Mouse (Mus musculus): ENCODE results near the gene Atl1. TPM values are rescaled to one million over a fixed set of nuclear protein-coding genes. Genes with fewer than 3 reads are reported as not detected.

Gene Atl1
- polyA plus RNA-seq, 1 experiment: 10.2 TPM

GRCm38 (mm10) chr12:69973666-69974065, 81.3 kb downstream of the Atl1 start:
- Histone ChIP-seq H3K4me3 (ENCODE audit: low read depth, low read length) (no peak overlapping the region), H3K36me3 (ENCODE audit: control insufficient read depth, insufficient read depth, low read length, poor library complexity, severe bottlenecking) (peaks cover 14% of the 10 kb centered on the region), H3K27me3 (ENCODE audit: control insufficient read depth, insufficient read depth, low read length, poor library complexity, severe bottlenecking) (no peaks in the 10 kb centered on the region), H3K9me3 (replicated peaks; ENCODE audit: control insufficient read depth, insufficient read depth, low read length, poor library complexity, severe bottlenecking) (no peaks in the 10 kb centered on the region), H3K9ac (ENCODE audit: low read depth, poor library complexity, severe bottlenecking) (no peak overlapping the region), H3K27ac (ENCODE audit: insufficient read depth, low read length) (no peak overlapping the region), H3K4me1 (ENCODE audit: control insufficient read depth, insufficient read depth, low read length) (peaks cover 2% of the 10 kb centered on the region)
- TF ChIP-seq POLR2A (IDR thresholded peaks at IDR 0.05; ENCODE audit: insufficient read depth, low read length) (no peak), CTCF (IDR thresholded peaks at IDR 0.05; ENCODE audit: low read depth, low read length) (no peak), EP300 (IDR thresholded peaks at IDR 0.05; ENCODE audit: insufficient read depth, low read depth, low read length) (no peak)

- Histone ChIP-seq H3K36me3 (ENCODE audit: control insufficient read depth, insufficient read depth, low read length, poor library complexity, severe bottlenecking) (peaks cover 10% of the 10 kb centered on the region), H3K4me3 (ENCODE audit: low read depth, low read length) (no peak overlapping the region), H3K27ac (ENCODE audit: insufficient read depth, low read length) (no peak overlapping the region), H3K9ac (ENCODE audit: low read depth, poor library complexity, severe bottlenecking) (no peak overlapping the region), H3K4me1 (ENCODE audit: control insufficient read depth, insufficient read depth, low read length) (peaks cover 2% of the 10 kb centered on the region), H3K27me3 (ENCODE audit: control insufficient read depth, insufficient read depth, low read length, poor library complexity, severe bottlenecking) (no peaks in the 10 kb centered on the region), H3K9me3 (replicated peaks; ENCODE audit: control insufficient read depth, insufficient read depth, low read length, poor library complexity, severe bottlenecking) (no peaks in the 10 kb centered on the region)
- no peak for TF ChIP-seq POLR2A (IDR thresholded peaks at IDR 0.05; ENCODE audit: insufficient read depth, low read length)
- TF ChIP-seq CTCF (IDR thresholded peaks at IDR 0.05; ENCODE audit: low read depth, low read length): no peak
- TF ChIP-seq EP300 (IDR thresholded peaks at IDR 0.05; ENCODE audit: insufficient read depth, low read depth, low read length): no peak
These were observed 84.3 kb downstream of the Atl1 start for GRCm38 (mm10) chr12:69976688-69977087.

GRCm38 (mm10) chr12:69977376-69977998, 85.1 kb downstream of the Atl1 start:
- H3K9me3 ChIP-seq (replicated peaks; ENCODE audit: control insufficient read depth, insufficient read depth, low read length, poor library complexity, severe bottlenecking): no peaks in the 10 kb centered on the region
- H3K27ac ChIP-seq (ENCODE audit: insufficient read depth, low read length): no peak overlapping the region
- no peaks in the 10 kb centered on the region for H3K4me1 ChIP-seq (ENCODE audit: control insufficient read depth, insufficient read depth, low read length)
- no peak overlapping the region for H3K4me3 ChIP-seq (ENCODE audit: low read depth, low read length)
- H3K27me3 ChIP-seq (ENCODE audit: control insufficient read depth, insufficient read depth, low read length, poor library complexity, severe bottlenecking): no peaks in the 10 kb centered on the region
- H3K36me3 ChIP-seq (ENCODE audit: control insufficient read depth, insufficient read depth, low read length, poor library complexity, severe bottlenecking): peaks cover 15% of the 10 kb centered on the region
- no peak overlapping the region for H3K9ac ChIP-seq (ENCODE audit: low read depth, poor library complexity, severe bottlenecking)
- TF ChIP-seq CTCF (IDR thresholded peaks at IDR 0.05; ENCODE audit: low read depth, low read length): no peak
- TF ChIP-seq POLR2A (IDR thresholded peaks at IDR 0.05; ENCODE audit: insufficient read depth, low read length): no peak
- TF ChIP-seq EP300 (IDR thresholded peaks at IDR 0.05; ENCODE audit: insufficient read depth, low read depth, low read length): no peak

GRCm38 (mm10) chr12:69982874-69983273, 90.5 kb downstream of the Atl1 start:
- H3K9me3 ChIP-seq (replicated peaks; ENCODE audit: control insufficient read depth, insufficient read depth, low read length, poor library complexity, severe bottlenecking): no peaks in the 10 kb centered on the region
- H3K9ac ChIP-seq (ENCODE audit: low read depth, poor library complexity, severe bottlenecking): no peak overlapping the region
- H3K27me3 ChIP-seq (ENCODE audit: control insufficient read depth, insufficient read depth, low read length, poor library complexity, severe bottlenecking): no peaks in the 10 kb centered on the region
- H3K36me3 ChIP-seq (ENCODE audit: control insufficient read depth, insufficient read depth, low read length, poor library complexity, severe bottlenecking): peaks cover 28% of the 10 kb centered on the region
- no peak overlapping the region for H3K27ac ChIP-seq (ENCODE audit: insufficient read depth, low read length)
- H3K4me3 ChIP-seq (ENCODE audit: low read depth, low read length): no peak overlapping the region
- TF ChIP-seq EP300 (IDR thresholded peaks at IDR 0.05; ENCODE audit: insufficient read depth, low read depth, low read length) (no peak), CTCF (IDR thresholded peaks at IDR 0.05; ENCODE audit: low read depth, low read length) (peak; percentile 26), POLR2A (IDR thresholded peaks at IDR 0.05; ENCODE audit: insufficient read depth, low read length) (no peak)
- no peaks in the 10 kb centered on the region for H3K4me1 ChIP-seq (ENCODE audit: control insufficient read depth, insufficient read depth, low read length)

GRCm38 (mm10) chr12:69985546-69985945, 93.1 kb downstream of the Atl1 start:
- H3K9me3 ChIP-seq (replicated peaks; ENCODE audit: control insufficient read depth, insufficient read depth, low read length, poor library complexity, severe bottlenecking): no peaks in the 10 kb centered on the region
- H3K36me3 ChIP-seq (ENCODE audit: control insufficient read depth, insufficient read depth, low read length, poor library complexity, severe bottlenecking): peaks cover 27% of the 10 kb centered on the region
- H3K27ac ChIP-seq (ENCODE audit: insufficient read depth, low read length): no peak overlapping the region
- TF ChIP-seq CTCF (IDR thresholded peaks at IDR 0.05; ENCODE audit: low read depth, low read length) (no peak), EP300 (IDR thresholded peaks at IDR 0.05; ENCODE audit: insufficient read depth, low read depth, low read length) (no peak), POLR2A (IDR thresholded peaks at IDR 0.05; ENCODE audit: insufficient read depth, low read length) (no peak)
- no peak overlapping the region for H3K4me3 ChIP-seq (ENCODE audit: low read depth, low read length)
- no peaks in the 10 kb centered on the region for H3K4me1 ChIP-seq (ENCODE audit: control insufficient read depth, insufficient read depth, low read length)
- peak overlapping the region; percentile 93 for H3K9ac ChIP-seq (ENCODE audit: low read depth, poor library complexity, severe bottlenecking)
- H3K27me3 ChIP-seq (ENCODE audit: control insufficient read depth, insufficient read depth, low read length, poor library complexity, severe bottlenecking): no peaks in the 10 kb centered on the region

- no peaks in the 10 kb centered on the region for H3K27me3 ChIP-seq (ENCODE audit: control insufficient read depth, insufficient read depth, low read length, poor library complexity, severe bottlenecking)
- peak overlapping the region; percentile 93 for H3K9ac ChIP-seq (ENCODE audit: low read depth, poor library complexity, severe bottlenecking)
- H3K4me3 ChIP-seq (ENCODE audit: low read depth, low read length): peak overlapping the region; percentile 85
- no peaks in the 10 kb centered on the region for H3K9me3 ChIP-seq (replicated peaks; ENCODE audit: control insufficient read depth, insufficient read depth, low read length, poor library complexity, severe bottlenecking)
- no peaks in the 10 kb centered on the region for H3K4me1 ChIP-seq (ENCODE audit: control insufficient read depth, insufficient read depth, low read length)
- no peak for TF ChIP-seq EP300 (IDR thresholded peaks at IDR 0.05; ENCODE audit: insufficient read depth, low read depth, low read length)
- TF ChIP-seq CTCF (IDR thresholded peaks at IDR 0.05; ENCODE audit: low read depth, low read length): no peak
- TF ChIP-seq POLR2A (IDR thresholded peaks at IDR 0.05; ENCODE audit: insufficient read depth, low read length): no peak
- H3K27ac ChIP-seq (ENCODE audit: insufficient read depth, low read length): no peak overlapping the region
- H3K36me3 ChIP-seq (ENCODE audit: control insufficient read depth, insufficient read depth, low read length, poor library complexity, severe bottlenecking): peaks cover 26% of the 10 kb centered on the region
These were observed 93.9 kb downstream of the Atl1 start for GRCm38 (mm10) chr12:69986241-69986762.

Data from ES-Bruce4 (cell line).